Mouse (Mus musculus): Measurements from ENCODE around the gene Dhx37. TPM values are rescaled to one million over a fixed set of nuclear protein-coding genes. Genes with fewer than 3 reads are reported as not detected.
A peak's percentile ranks its signal among the peaks of the same experiment; 100 is the strongest.
"Not testable (repeated sequence)": the region's sequence is repeated elsewhere in the genome, so short reads cannot be mapped to it uniquely, and the experiment has no call there.

Gene Dhx37
- total RNA-seq, 2 experiments from 2014 or later, result 12.4 to 13.8 TPM

DNA sequence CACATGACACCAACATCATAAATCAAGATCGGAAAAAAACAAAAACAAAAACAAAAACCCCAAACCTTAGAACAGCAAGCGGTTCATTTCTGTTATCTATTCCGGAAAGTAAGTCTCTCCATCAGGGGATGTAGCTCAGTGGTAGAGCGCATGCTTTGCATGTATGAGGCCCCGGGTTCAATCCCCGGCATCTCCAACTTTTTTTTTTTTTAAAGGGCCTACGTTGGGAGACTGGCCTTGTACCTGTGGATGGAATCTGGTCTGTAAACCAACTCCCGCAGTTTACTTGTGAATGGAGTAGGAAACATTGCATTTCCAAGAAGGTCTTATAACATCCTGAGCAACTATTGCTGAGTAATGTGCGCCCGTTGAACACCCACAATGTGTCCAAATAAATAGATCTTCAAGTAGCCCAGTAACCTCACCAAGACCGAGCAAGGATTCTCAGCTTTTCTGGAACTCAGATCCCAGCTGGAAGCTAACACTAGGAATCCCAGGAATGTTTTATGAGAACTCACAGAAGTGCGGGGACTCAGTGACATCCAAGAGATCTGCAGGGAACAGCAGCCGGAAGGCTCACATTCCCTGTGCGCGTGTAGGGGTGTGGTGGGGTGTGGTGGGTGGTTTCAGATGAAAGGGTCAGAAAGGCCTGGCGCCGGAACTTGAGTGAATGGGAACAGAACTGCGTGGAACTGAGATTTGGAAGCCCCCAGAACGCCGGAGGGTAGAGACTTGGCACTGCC, 24.4 kb downstream of the Dhx37 start:
- peak; percentile 52 to 65 for DNase-seq (ENCODE audit: low spot score in 2 of 2)

DNA sequence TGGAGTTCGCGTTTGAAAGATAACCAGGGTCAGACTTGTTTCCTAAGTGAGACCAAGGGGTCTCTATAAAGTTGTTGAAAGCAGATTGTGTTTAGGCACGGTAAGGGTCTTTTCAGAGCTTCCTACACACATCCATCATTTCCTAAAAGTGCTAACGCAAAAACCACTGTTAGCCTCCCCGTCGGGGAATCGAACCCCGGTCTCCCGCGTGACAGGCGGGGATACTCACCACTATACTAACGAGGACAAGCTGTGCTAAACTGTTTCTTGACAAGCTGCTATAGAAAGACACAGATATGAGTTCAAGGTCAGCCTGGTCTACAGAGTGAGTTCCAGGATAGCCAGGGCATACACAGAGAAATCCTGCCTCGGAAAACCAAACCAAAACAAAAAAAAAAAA, 25.1 kb downstream of the Dhx37 start:
- peak; percentile 88 to 94 for DNase-seq (ENCODE audit: low spot score in 2 of 2)

DNA sequence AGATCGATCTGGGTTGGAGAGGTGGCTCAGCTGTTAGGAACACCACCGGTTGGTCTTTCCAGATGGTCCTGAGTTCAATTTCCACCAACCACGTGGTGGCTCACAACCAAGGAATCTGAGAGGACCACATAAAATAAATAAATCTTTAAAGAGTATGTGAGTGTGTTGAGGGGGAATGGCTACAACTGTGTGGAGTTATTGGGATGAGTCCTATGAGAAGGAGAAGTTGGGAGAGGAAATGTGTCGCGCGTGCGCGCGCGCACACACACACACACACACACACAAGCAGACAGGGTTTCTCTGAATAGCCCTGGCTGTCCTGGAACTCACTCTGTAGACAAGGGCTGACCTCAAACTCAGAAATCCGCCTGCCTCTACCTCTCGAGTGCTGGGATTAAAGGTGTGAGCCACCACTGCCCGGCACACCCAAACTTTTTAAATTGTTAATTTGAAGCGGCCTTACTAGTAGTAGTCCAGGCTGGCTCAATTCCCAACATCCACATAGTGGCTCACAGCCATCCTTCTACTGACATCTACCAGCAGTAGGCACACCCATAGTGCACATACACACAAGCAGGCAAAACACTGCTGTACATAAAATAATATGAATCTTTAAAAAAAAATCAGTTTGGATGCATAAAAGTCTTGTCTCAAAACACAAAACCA, 25.9 kb downstream of the Dhx37 start:
- DNase-seq (ENCODE audit: low spot score in 2 of 2), result no peak

DNA sequence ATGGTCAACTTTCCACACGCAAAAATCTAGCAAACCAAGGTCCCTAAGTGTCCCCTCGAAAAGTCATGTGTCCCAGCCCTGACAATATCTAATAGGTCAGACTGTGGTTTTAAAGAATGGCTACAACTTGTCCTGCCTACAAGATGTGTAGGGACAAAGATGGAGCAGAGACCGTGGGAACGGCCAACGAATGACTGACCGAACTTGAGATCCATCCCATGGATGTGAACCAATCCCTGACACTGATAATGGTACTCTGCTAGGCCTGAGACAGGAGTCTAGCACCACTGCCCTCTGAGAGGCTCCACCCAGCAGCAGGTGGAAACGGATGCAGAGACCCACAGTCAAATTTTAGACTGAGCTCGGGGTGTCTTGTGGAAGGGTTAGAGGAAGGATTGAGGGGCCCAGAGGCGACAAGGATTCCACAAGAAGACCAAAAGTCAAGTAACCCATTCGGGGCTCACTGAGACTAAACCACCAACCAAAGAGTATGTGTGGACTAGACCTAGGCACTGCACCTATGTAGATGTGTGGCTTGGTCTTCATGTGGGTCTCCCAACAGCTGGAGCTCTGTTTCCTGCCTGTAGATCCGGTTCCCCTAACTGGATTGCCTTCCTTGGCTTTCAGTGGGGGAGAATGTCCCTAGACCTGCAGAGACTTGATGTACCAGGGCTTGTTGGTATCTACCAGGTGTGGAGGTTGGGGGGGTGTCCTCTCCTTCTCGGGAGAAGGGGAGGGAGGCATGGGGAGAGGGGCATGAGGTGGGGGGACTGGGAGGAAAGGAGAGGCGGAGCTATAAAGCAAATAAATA, 26.7 kb downstream of the Dhx37 start:
- DNase-seq (ENCODE audit: low spot score in 2 of 2), result no peak

DNA sequence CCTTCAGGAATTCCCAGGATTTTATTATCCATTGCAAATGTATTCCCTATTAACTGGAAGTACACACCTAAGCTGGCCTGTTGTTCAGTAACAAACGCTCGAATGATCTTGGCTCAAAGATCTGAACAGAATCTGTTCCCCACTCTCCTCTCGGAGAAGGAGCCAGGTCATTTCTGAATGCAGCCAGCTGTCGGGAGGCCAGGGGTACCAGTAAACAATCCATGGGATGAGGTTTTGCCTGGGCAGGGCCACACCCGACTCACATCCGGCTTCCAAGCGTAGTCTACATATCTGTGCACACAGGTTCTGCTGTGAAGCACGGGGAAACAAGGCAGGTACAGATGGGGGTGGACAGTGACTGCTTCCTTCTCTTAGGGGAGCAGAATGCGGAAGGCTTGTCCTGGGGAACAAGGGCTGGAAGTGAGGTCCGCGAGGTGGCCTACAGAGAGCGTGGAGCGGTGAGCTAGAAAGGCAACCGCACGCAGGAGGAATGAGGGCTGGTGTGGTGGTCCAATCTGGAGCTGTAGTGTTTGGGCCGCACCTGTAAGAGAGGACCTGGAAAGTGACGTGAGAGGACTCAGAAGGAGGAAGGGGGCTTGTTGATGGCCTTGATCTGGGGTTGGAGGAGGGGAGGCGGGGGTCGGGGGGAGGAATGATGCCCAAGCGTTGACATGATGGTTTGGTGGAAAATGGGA, 27.5 kb downstream of the Dhx37 start:
- peak; percentile 57 to 74 for DNase-seq (ENCODE audit: low spot score in 2 of 2)

DNA sequence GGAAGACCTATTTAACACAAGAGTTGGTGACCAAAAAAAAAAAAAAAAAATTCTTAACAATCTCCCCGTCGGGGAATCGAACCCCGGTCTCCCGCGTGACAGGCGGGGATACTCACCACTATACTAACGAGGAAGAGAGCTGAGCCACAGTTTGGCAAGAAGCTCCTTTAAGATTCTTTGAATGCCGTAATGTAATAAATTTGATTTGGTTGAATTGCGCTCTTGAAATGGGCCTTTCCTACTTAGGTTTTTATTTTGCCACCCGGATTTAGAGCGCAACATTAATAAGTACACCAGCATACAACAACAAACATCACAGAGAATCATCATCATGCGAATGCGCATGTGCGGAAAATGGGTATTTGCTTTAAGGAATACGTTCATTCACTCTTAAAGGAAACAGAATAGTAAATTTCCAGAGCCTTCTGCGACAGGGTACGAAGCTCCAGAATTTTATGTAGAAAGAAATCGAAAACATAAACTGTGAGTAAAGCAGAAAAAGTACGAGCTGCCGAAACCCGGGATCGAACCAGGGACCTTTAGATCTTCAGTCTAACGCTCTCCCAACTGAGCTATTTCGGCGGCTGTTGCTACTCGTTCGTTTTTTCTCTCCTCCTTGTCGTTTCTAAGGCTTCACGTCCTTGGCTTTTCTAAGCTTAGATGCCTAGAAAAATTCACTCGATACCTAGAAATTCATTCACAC, 28.2 kb downstream of the Dhx37 start:
- peak; percentile 93 to 95 for DNase-seq (ENCODE audit: low spot score in 2 of 2)

DNA sequence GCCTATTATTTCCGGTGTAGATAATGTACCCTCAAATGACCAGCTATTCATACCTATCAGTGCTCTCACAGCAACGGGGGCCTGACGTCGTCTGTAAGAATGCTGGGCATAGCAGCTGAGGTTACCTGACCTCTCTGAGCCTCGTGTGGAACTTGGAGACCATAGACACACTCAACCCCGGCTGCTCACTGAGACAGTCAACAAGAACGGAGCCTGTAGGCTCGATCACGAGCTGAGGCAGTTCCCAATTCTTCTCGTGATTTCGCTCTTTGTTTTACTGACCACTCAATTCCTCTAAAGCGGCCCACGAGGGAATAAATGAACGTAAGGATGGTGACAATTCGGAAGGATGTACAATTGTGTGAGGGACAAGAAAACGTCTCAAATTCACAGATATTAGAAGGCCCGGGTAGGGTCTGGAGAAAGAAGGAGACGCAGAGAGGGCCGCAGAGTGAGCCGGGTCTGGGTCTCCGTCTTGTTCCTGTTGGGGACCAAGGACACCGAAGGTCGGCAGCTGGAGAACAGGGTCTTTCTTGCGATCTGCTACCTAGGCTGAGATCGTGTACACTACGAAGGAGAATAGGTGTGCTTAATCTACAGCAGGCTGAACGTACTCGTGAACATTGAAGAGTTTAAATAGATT, 28.9 kb downstream of the Dhx37 start:
- peak; percentile 75 to 89 for DNase-seq (ENCODE audit: low spot score in 2 of 2)

DNA sequence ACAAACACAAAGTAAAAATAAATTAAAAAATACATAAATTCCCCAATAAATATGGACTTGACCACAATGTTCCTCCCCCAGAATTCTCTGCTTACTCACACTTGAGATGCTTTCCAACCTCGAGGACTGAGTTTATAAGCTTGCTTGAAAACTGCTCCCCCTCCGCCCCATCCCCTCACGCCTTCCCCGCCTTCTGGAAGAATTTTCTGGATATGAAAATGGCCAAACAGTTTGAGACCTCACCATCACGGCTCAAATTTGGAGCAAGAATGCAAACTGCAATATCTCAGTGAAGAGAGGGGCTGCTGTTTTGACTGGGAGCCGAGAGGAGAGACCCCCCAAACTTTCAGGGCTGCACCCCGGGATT, 29.4 kb downstream of the Dhx37 start:
- DNase-seq (ENCODE audit: low spot score in 2 of 2), result no peak

DNA sequence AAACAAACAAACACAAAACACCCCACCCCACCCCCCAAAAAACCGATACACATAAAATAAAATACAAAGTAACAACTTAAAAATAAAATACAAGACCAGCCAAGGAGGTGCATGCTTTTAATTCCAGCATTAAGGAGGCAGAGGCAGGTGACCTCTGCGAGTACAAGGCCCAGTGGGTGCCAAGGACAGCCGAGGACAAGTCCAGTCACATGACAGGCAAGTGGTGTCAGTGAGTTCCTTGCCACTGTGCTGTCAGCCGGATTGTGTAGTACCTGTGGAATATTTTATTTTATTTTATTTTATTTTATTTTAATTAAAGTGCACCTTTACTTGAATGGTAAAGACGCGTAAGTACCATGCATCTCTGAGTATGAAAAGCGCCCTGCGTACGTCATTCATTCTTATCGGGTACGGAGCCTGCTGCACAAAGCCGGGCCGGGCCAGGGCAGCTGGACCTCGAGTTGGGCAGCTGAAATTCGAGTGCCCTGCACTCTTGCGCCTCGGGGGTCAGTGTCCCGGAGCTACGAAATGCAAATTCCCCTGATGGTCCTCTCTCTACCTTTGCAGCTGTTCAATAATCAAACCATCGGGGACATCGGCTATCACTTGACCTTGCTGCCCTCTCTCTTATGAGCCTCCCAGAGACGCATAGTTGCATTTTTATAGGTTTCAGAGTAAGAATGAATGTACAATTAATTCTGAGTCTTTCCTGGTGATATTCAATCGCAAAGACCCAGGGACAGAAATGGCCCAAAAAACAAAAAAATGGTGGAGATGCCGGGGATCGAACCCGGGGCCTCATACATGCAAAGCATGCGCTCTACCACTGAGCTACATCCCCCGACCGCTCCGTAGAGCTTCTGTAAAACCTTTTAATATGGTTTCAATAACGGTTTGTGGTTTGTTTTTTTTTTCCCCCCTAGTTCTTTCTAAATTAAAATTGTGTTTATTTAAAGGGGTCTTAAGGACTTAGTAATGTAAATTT, 30.1 kb downstream of the Dhx37 start:
- peak; percentile 75 to 87 for DNase-seq (ENCODE audit: low spot score in 2 of 2)

DNA sequence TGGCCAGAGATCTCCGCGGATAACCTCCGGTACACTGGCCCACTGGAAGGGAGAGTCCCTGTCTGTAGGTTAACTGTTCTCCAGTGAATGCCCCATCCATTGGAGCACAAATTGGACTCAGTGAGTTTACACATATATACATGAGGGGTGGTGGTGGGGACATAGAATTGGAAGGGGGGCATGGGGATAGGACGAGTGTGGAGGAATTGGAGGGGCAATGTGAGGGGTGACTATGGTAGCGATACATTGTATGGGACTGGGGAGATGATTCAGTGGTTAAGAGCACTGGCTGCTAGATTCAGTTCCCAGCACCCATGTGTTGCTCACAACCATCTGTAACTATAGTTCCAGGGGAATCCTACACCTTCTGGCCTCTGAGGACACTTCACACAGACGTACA, 30.9 kb downstream of the Dhx37 start:
- no peak for DNase-seq (ENCODE audit: low spot score in 2 of 2)

DNA sequence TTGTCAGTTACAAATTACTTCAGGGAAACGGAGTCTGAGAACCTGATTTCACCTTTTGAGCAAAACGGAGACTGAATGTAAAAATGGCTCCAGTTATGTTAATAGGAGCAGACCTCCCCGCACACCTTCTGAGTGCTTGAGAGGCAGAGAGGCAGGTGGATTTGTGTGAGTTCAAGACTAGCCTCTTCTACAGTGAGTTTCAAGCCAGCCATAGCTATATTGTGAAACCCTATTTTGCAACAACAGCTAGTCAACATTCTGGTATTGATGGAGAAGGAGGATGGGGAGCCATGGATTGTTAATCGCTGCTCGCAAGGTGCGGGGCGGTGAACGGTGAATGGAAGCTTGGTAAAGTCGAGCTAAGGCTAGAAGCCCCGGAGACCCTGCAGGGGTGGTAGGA, 31.4 kb downstream of the Dhx37 start:
- DNase-seq (ENCODE audit: low spot score in 2 of 2), result no peak

DNA sequence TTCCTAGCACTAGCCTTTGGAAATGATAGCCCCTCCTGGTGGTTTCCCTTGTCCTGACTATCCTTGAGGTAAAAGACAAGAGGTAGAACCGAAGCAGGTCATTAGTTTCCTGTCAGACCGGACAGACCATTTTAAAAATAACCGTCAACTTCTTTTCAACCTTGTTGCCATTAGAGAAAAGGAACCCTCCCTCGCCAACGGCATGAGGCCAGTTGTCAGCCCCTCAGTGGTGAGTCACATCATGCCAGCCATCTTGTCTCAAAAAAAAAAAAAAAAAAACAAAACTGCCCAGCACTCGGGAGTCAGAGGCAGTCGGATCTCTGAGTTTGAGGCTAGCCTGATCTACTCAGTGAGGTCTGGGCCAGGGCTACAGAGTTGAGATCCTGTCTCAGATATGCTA, 33.0 kb downstream of the Dhx37 start:
- no peak for DNase-seq (ENCODE audit: low spot score in 2 of 2)

DNA sequence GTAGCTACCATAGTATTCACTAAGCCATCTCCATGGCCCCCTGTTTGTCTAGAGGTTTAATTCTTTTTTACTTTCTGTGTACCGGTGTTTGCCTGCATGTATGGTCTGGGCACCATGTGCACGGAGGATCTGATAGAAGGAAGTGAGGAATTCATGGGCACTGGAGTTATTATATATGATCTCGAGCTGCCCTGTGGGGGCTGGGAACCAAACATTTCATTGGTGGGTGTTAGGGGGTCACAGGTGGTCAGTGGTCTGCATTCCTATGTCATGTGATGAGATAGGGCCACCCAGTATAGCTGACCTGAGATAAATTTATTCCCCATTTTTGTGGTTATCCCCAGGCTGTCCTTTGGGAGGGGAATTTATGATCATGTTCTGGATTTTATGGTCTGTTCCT, 38.9 kb downstream of the Dhx37 start:
- DNase-seq (ENCODE audit: low spot score in 2 of 2), result no peak

DNA sequence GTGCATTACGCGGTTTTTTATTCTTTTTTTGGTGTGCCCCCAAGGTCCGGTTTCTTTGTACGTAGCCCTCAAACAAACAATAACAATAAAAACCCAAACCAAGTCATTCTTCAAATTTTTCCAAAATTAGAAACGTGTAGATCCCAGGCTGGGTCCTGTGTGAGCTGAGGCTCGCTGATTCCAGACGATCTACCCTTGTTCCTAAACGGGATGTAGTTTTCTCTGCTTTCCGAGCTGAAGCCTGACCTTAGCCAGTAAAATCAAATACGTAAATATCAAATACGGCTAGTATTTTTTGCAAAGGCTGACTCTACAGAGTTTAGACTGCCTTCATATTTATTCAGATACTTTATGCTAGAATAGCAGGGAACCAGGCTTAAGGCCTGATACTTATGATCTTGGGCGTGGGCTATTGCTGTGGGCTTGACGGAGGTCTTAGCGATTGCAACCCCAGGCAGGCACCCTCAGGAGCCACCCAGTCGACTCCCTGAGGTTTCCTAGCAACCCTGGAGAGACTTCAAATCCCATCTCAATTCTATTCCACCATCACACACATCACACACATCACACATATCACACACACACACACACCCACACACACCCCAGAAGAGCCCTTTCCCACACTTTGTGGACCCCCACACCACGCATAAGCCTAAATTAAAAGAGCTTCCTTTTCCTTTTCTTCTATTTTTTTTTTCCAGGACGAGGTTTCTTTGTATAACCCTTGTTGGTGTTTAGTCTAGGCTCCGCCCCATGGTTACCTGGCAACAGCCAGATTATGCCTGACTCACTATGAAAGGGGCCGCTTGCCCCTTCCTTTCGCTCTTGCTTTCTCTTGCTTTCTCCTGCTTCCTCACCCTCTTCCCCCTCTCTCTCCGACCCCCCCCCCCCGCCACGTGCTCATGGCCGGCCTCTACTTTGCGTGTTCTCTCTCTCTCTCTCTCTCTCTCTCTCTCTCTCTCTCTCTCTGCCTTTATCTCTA, 40.0 kb downstream of the Dhx37 start:
- peak; percentile 72 to 79 for DNase-seq (ENCODE audit: low spot score in 2 of 2)

DNA sequence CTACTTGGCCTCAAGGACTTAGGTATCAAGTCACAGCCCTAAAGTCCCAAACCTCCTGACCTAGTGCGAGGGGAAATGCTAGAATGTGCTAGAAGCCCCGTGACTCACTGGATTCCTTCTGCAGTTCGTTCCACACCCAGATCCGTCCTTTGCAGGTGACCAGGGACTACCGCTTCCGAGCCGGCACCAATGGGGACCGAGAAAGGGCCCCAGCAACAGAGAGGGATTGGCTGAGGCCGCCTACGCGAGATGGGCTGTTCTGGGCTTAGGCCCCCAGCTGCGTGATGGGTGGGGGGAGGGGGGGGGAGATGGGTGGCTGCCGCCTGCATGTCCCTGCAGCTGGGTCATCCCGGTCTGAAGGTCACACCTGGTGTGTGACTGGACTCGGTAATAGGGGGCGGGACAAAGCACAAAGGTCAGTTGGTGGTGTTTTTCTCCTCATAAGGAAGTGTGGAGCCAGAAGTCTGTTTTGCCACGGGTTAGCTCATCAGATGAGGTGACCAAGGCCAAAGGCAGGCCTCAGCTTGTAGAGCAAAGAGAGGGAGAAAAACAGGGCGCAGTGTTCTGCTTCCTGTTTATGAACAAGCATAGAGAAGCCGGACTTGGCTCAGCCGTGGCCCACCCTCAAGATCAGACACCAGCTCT, 40.8 kb downstream of the Dhx37 start:
- peak; percentile 96 to 97 for DNase-seq (ENCODE audit: low spot score in 2 of 2)

DNA sequence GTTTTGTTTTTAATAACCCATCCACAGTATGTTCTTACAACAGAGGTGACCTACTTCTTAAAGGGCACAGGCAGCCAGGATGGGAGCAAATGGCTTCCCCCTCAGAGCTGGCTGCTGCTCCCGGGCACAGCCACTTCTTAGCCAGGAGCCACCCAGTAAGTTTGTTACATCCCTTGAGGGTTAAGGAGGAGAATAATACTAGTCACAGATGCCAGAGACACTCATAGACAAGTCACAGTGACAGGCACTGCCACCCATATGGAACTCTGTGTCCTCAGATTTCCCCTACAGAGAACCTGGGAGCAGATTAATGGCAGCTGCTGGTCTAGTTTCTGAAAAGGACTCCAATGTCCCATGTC, 41.3 kb downstream of the Dhx37 start:
- no peak for DNase-seq (ENCODE audit: low spot score in 2 of 2)

DNA sequence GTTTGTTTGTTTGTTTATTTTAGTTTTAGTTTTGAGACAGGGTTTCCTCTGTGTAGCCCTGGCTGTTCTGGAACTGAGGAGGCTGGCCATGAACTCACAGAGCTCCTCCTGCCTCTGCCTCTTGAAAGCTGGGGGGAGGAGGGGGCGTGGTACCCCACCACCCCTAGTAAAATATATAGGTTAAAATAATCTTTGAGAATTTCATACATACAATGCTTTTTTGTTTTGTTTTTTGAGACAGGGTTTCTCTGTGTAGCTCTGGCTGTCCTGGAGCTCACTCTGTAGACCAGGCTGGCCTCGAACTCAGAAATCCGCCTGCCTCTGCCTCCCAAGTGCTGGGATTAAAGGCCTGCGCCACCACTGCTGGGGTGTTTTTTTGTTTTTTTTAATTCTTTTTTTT, 41.7 kb downstream of the Dhx37 start:
- DNase-seq (ENCODE audit: low spot score in 2 of 2), result not testable (repeated sequence)

DNA sequence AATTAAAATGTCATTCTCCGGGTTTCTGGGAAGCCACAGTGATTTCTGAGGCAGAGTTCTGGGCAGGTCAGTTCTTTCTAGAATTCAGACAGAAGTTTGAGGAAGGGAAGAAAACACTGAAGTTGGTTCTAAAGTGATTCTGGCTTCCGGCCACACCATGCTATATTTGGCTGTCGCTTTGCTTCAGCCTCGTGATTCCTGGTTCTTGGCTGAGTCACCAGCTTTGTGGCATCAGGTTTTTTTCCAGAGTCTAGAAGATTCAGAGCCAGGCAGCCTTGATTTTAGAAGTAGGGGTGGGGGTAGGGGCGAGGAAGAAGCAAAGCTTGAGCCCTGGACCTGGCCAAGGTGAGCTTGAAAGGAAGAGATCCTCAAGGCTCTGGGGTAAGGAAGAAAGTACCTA, 42.3 kb downstream of the Dhx37 start:
- peak; percentile 58 to 82 for DNase-seq (ENCODE audit: low spot score in 2 of 2)

All from layer of hippocampus, postnatal 14 days (tissue).